Mouse (Mus musculus) forebrain, embryonic 15.5 days (tissue): ENCODE data around the gene Prkca. TPM values are rescaled to one million over a fixed set of nuclear protein-coding genes. Genes with fewer than 3 reads are reported as not detected.

ENCODE experiments used
- ATAC-seq: fragments of 200-750 bp; cut with Nextera tagmentation; replicated peaks from 2 replicates; pipeline ENCODE4 v1.8.0; 2017; ENCODE audit warnings: mild to moderate bottlenecking, moderate TSS enrichment, moderate library complexity
- H3K27ac ChIP-seq: fragments of 300-500 bp; sonication (generic); replicated peaks from 2 replicates; pipeline ENCODE4 v1.5.1; 2015; ENCODE audit warnings: mild to moderate bottlenecking, inconsistent platforms
- H3K27me3 ChIP-seq: fragments of 300-500 bp; sonication (generic); 2 replicates; pipeline ENCODE4 v1.6.1; 2015; ENCODE audit warnings: inconsistent platforms
- H3K36me3 ChIP-seq: fragments of 300-500 bp; sonication (generic); 2 replicates; pipeline ENCODE4 v1.6.1; 2015; ENCODE audit warnings: mild to moderate bottlenecking, inconsistent platforms
- H3K4me1 ChIP-seq: fragments of 300-500 bp; sonication (generic); 2 replicates; pipeline ENCODE4 v1.6.1; 2015; ENCODE audit warnings: inconsistent platforms
- H3K4me2 ChIP-seq: fragments of 300-500 bp; sonication (generic); replicated peaks from 2 replicates; pipeline ENCODE4 v1.6.1; 2015; ENCODE audit warnings: mild to moderate bottlenecking, inconsistent platforms
- H3K4me3 ChIP-seq: fragments of 300-500 bp; sonication (generic); 2 replicates; pipeline ENCODE4 v1.5.1; 2015; ENCODE audit warnings: mild to moderate bottlenecking, inconsistent platforms
- H3K9ac ChIP-seq: fragments of 300-500 bp; sonication (generic); replicated peaks from 2 replicates; pipeline ENCODE4 v1.6.1; 2015; ENCODE audit warnings: mild to moderate bottlenecking, inconsistent platforms
- H3K9me3 ChIP-seq: fragments of 300-500 bp; sonication (generic); 2 replicates; pipeline ENCODE4 v1.6.1; 2016; ENCODE audit warnings: inconsistent platforms
- WGBS: fragments of 180-500 bp; shearing (Covaris S2); methylation state at CpG from one replicate; pipeline ENCODE4 v1.1.7; 2015; ENCODE audit warnings: mixed read lengths; 5-methylcytosine and 5-hydroxymethylcytosine counted together
- polyA plus RNA-seq: library from polyadenylated mRNA; unstranded; fragments of >200 nt; fragmentation: Nextera tagmentation; extraction: Ambion mirVana; gene quantifications from 2 replicates; pipeline ENCODE4 v1.2.1, GENCODE M21; 2015

Gene Prkca
- polyA plus RNA-seq, 1 experiment from 2014 or later = 8.0 TPM

GRCm38 (mm10) chr11:108023188-108023587 is 320.5 kb downstream of the Prkca start:
- H3K27ac ChIP-seq = peak overlapping the region; percentile 40; the same call in 1 of the 2 replicates
- no peaks in the 10 kb centered on the region for H3K27me3 ChIP-seq
- peak; percentile 90 for ATAC-seq
- 53% methylated on average over 14 of the region's 14 CpGs for WGBS
- no peaks in the 10 kb centered on the region for H3K36me3 ChIP-seq
- no peaks in the 10 kb centered on the region for H3K9me3 ChIP-seq
- 0 out of 2 replicates have a peak, but pooled peaks cover 12% of the 10 kb centered on the region for H3K4me1 ChIP-seq
- H3K9ac ChIP-seq = no peak overlapping the region
- no peak overlapping the region for H3K4me2 ChIP-seq
- no peak overlapping the region for H3K4me3 ChIP-seq

GRCm38 (mm10) chr11:108020889-108021288 is 322.8 kb downstream of the Prkca start:
- Histone ChIP-seq H3K4me2 (no peak overlapping the region), H3K9me3 (no peaks in the 10 kb centered on the region), H3K9ac (no peak overlapping the region), H3K36me3 (no peaks in the 10 kb centered on the region), H3K4me1 (0 out of 2 replicates have a peak, but pooled peaks cover 10% of the 10 kb centered on the region), H3K4me3 (no peak overlapping the region), H3K27ac (no peak overlapping the region), H3K27me3 (no peaks in the 10 kb centered on the region)
- no peak for ATAC-seq
- 73% methylated on average over 3 of the region's 3 CpGs for WGBS

- no peaks in the 10 kb centered on the region for H3K4me1 ChIP-seq
- no peaks in the 10 kb centered on the region for H3K9me3 ChIP-seq
- no peak overlapping the region for H3K4me3 ChIP-seq
- no peak overlapping the region for H3K4me2 ChIP-seq
- no peaks in the 10 kb centered on the region for H3K36me3 ChIP-seq
- ATAC-seq = no peak
- H3K27ac ChIP-seq = no peak overlapping the region
- no peaks in the 10 kb centered on the region for H3K27me3 ChIP-seq
- WGBS = 90% methylated on average over 5 of the region's 5 CpGs
- H3K9ac ChIP-seq = no peak overlapping the region
Measured at GRCm38 (mm10) chr11:108015284-108015683, 328.4 kb downstream of the Prkca start.

- H3K9ac ChIP-seq = no peak overlapping the region
- H3K4me3 ChIP-seq = no peak overlapping the region
- peaks cover 11% of the 10 kb centered on the region; the same call in 1 of the 2 replicates for H3K4me1 ChIP-seq
- no peak overlapping the region for H3K4me2 ChIP-seq
- no peaks in the 10 kb centered on the region for H3K36me3 ChIP-seq
- H3K27me3 ChIP-seq = no peaks in the 10 kb centered on the region
- no peaks in the 10 kb centered on the region for H3K9me3 ChIP-seq
- 60% methylated on average over 5 of the region's 5 CpGs for WGBS
- H3K27ac ChIP-seq = no peak overlapping the region
- ATAC-seq = no peak
Measured at GRCm38 (mm10) chr11:108013390-108013789, 330.3 kb downstream of the Prkca start.

GRCm38 (mm10) chr11:108010465-108010864 is 333.3 kb downstream of the Prkca start:
- H3K4me3 ChIP-seq = no peak overlapping the region
- no peaks in the 10 kb centered on the region for H3K27me3 ChIP-seq
- no peak overlapping the region for H3K27ac ChIP-seq
- no peak overlapping the region for H3K9ac ChIP-seq
- H3K36me3 ChIP-seq = no peaks in the 10 kb centered on the region
- H3K4me1 ChIP-seq = peaks cover 11% of the 10 kb centered on the region; the same call in 1 of the 2 replicates
- H3K4me2 ChIP-seq = no peak overlapping the region
- no peak for ATAC-seq
- H3K9me3 ChIP-seq = no peaks in the 10 kb centered on the region
- 73% methylated on average over 4 of the region's 4 CpGs for WGBS

- 80% methylated on average over 3 of the region's 3 CpGs for WGBS
- Histone ChIP-seq H3K4me2 (no peak overlapping the region), H3K4me3 (no peak overlapping the region), H3K27me3 (no peaks in the 10 kb centered on the region), H3K4me1 (peaks cover 3% of the 10 kb centered on the region; the same call in 1 of the 2 replicates), H3K9ac (no peak overlapping the region), H3K9me3 (no peaks in the 10 kb centered on the region), H3K27ac (no peak overlapping the region), H3K36me3 (no peaks in the 10 kb centered on the region)
- no peak for ATAC-seq
Measured at GRCm38 (mm10) chr11:107998891-107999290, 344.8 kb downstream of the Prkca start.

GRCm38 (mm10) chr11:107996896-107997670 is 346.6 kb downstream of the Prkca start:
- Histone ChIP-seq H3K9me3 (no peaks in the 10 kb centered on the region), H3K27me3 (no peaks in the 10 kb centered on the region), H3K4me2 (no peak overlapping the region), H3K4me1 (peaks cover 3% of the 10 kb centered on the region; the same call in 1 of the 2 replicates), H3K27ac (no peak overlapping the region), H3K36me3 (no peaks in the 10 kb centered on the region), H3K4me3 (no peak overlapping the region), H3K9ac (no peak overlapping the region)
- WGBS = 85% methylated on average over 11 of the region's 11 CpGs
- no peak for ATAC-seq

GRCm38 (mm10) chr11:107994487-107994886 is 349.2 kb downstream of the Prkca start:
- Histone ChIP-seq H3K4me3 (no peak overlapping the region), H3K4me1 (peaks cover 3% of the 10 kb centered on the region; the same call in 1 of the 2 replicates), H3K27me3 (no peaks in the 10 kb centered on the region), H3K4me2 (no peak overlapping the region), H3K27ac (no peak overlapping the region), H3K36me3 (no peaks in the 10 kb centered on the region), H3K9me3 (no peaks in the 10 kb centered on the region), H3K9ac (no peak overlapping the region)
- ATAC-seq = peak; percentile 57; the same call in 1 of the 2 replicates
- 51% methylated on average over 6 of the region's 6 CpGs for WGBS

- 81% methylated on average over 3 of the region's 3 CpGs for WGBS
- ATAC-seq = no peak
- Histone ChIP-seq H3K27ac (no peak overlapping the region), H3K9ac (no peak overlapping the region), H3K27me3 (no peaks in the 10 kb centered on the region), H3K36me3 (no peaks in the 10 kb centered on the region), H3K9me3 (no peaks in the 10 kb centered on the region), H3K4me2 (no peak overlapping the region), H3K4me1 (peaks cover 3% of the 10 kb centered on the region; the same call in 1 of the 2 replicates), H3K4me3 (no peak overlapping the region)
Measured at GRCm38 (mm10) chr11:107993792-107994191, 349.9 kb downstream of the Prkca start.

GRCm38 (mm10) chr11:107992500-107992899 is 351.2 kb downstream of the Prkca start:
- Histone ChIP-seq H3K4me3 (no peak overlapping the region), H3K4me2 (no peak overlapping the region), H3K4me1 (peaks cover 3% of the 10 kb centered on the region; the same call in 1 of the 2 replicates), H3K27me3 (no peaks in the 10 kb centered on the region), H3K36me3 (no peaks in the 10 kb centered on the region), H3K9ac (no peak overlapping the region), H3K9me3 (no peaks in the 10 kb centered on the region), H3K27ac (no peak overlapping the region)
- 47% methylated on average over 11 of the region's 11 CpGs for WGBS
- ATAC-seq = no peak

GRCm38 (mm10) chr11:107991990-107992389 is 351.7 kb downstream of the Prkca start:
- peaks cover 3% of the 10 kb centered on the region; the same call in 1 of the 2 replicates for H3K4me1 ChIP-seq
- 78% methylated on average over 7 of the region's 7 CpGs for whole genome bisulfite sequencing
- H3K27me3 ChIP-seq = no peaks in the 10 kb centered on the region
- no peak for ATAC-seq
- H3K9me3 ChIP-seq = no peaks in the 10 kb centered on the region
- no peak overlapping the region for H3K27ac ChIP-seq
- H3K36me3 ChIP-seq = no peaks in the 10 kb centered on the region
- H3K9ac ChIP-seq = no peak overlapping the region
- H3K4me2 ChIP-seq = no peak overlapping the region
- H3K4me3 ChIP-seq = no peak overlapping the region

GRCm38 (mm10) chr11:107989241-107989640 is 354.5 kb downstream of the Prkca start:
- H3K9ac ChIP-seq = no peak overlapping the region
- H3K4me2 ChIP-seq = no peak overlapping the region
- H3K36me3 ChIP-seq = no peaks in the 10 kb centered on the region
- H3K4me1 ChIP-seq = peaks cover 2% of the 10 kb centered on the region; the same call in 1 of the 2 replicates
- H3K27me3 ChIP-seq = no peaks in the 10 kb centered on the region
- no peak for ATAC-seq
- WGBS = 92% methylated on average over 6 of the region's 6 CpGs
- H3K9me3 ChIP-seq = no peaks in the 10 kb centered on the region
- H3K27ac ChIP-seq = no peak overlapping the region
- H3K4me3 ChIP-seq = no peak overlapping the region
